Mouse (Mus musculus) mammary gland, adult 2 months (tissue): Measurements from ENCODE around the gene Icam5. TPM values are rescaled to one million over a fixed set of nuclear protein-coding genes. Genes with fewer than 3 reads are reported as not detected.

Experiments
- polyA plus RNA-seq: library from polyadenylated mRNA; depleted of rRNA; stranded (reverse); fragments of >200 nt; gene quantifications from 2 replicates; pipeline ENCODE4 v1.2.3, GENCODE M21; 2012; ENCODE audit warnings: low replicate concordance; rRNA removed

Gene Icam5
- polyA plus RNA-seq: 0.50 and 1.5 TPM in 2 replicates

GRCm38 (mm10) chr9:21031896-21032351, at the start of gene Icam5:
Gene Icam5, plus strand, starts transcription at chr9:21032073.

GRCm38 (mm10) chr9:21002627-21003551, 29.0 kb upstream of the Icam5 start, which contains the start of gene Mrpl4:
Gene Mrpl4, plus strand, starts transcription at chr9:21002738.

GRCm38 (mm10) chr9:21015571-21016130, 16.2 kb upstream of the Icam5 start, which contains the start of gene Icam1:
Gene Icam1, plus strand, starts transcription at chr9:21015985.

GRCm38 (mm10) chr9:21029291-21030054, 2.4 kb upstream of the Icam5 start, which contains the start of gene Icam4:
Gene Icam4, plus strand, starts transcription at chr9:21029373.

GRCm38 (mm10) chr9:21067006-21067684, 35.3 kb downstream of the Icam5 start, which contains the start of gene Zglp1:
Gene Zglp1, minus strand, starts transcription at chr9:21067093.

GRCm38 (mm10) chr9:21073044-21073840, 41.4 kb downstream of the Icam5 start, which contains the start of the genes Gm49373 and Fdx1l:
Gene Gm49373, minus strand, starts transcription at chr9:21073096.
Gene Fdx1l, minus strand, starts transcription at chr9:21073614.

Other genes with a start within 250 kb of the Icam5 start
- 78.0 and 82.3 TPM in 2 replicates for gene Col5a3, start 217.0 kb upstream of the Icam5 start, polyA plus RNA-seq
- not detected in 2 replicates for gene Rdh8, start 213.6 kb upstream of the Icam5 start, polyA plus RNA-seq
- gene A230050P20Rik, start 163.4 kb upstream of the Icam5 start, polyA plus RNA-seq: 84.0 and 147 TPM in 2 replicates
- gene Angptl6, start 152.3 kb upstream of the Icam5 start, polyA plus RNA-seq: 7.2 and 8.4 TPM in 2 replicates
- 50.9 and 110 TPM in 2 replicates for gene Ppan, start 143.9 kb upstream of the Icam5 start, polyA plus RNA-seq
- 83.8 and 108 TPM in 2 replicates for gene Eif3g, start 133.4 kb upstream of the Icam5 start, polyA plus RNA-seq
- 22.5 and 37.3 TPM in 2 replicates for gene Dnmt1, start 72.2 kb upstream of the Icam5 start, polyA plus RNA-seq
- gene S1pr2, start 55.3 kb upstream of the Icam5 start, polyA plus RNA-seq: 16.7 and 18.1 TPM in 2 replicates
- 121 and 137 TPM in 2 replicates for gene Mrpl4, start 29.3 kb upstream of the Icam5 start, polyA plus RNA-seq
- 38.8 and 51.8 TPM in 2 replicates for gene Icam1, start 16.1 kb upstream of the Icam5 start, polyA plus RNA-seq
- gene Icam4, start 2.7 kb upstream of the Icam5 start, polyA plus RNA-seq: 0.84 and 1.0 TPM in 2 replicates
- gene Zglp1, start 35.0 kb downstream of the Icam5 start, polyA plus RNA-seq: not detected in 2 replicates
- 0.12 and 0.17 TPM in 2 replicates for gene Gm49373, start 41.0 kb downstream of the Icam5 start, polyA plus RNA-seq
- 48.8 and 76.4 TPM in 2 replicates for gene Fdx1l, start 41.5 kb downstream of the Icam5 start, polyA plus RNA-seq
- 2.9 and 25.7 TPM in 2 replicates for gene Gm38431, start 59.9 kb downstream of the Icam5 start, polyA plus RNA-seq
- gene Raver1, start 59.9 kb downstream of the Icam5 start, polyA plus RNA-seq: 50.6 and 85.3 TPM in 2 replicates
- gene Tyk2, start 99.2 kb downstream of the Icam5 start, polyA plus RNA-seq: 37.7 and 50.2 TPM in 2 replicates
- gene Cdc37, start 117.9 kb downstream of the Icam5 start, polyA plus RNA-seq: 40.9 and 42.1 TPM in 2 replicates
- 15.3 and 24.3 TPM in 2 replicates for gene Pde4a, start 133.6 kb downstream of the Icam5 start, polyA plus RNA-seq
- gene Keap1, start 207.3 kb downstream of the Icam5 start, polyA plus RNA-seq: 76.5 and 140 TPM in 2 replicates
- 2.3 and 3.1 TPM in 2 replicates for gene S1pr5, start 216.4 kb downstream of the Icam5 start, polyA plus RNA-seq
- 40.1 and 41.1 TPM in 2 replicates for gene Atg4d, start 233.2 kb downstream of the Icam5 start, polyA plus RNA-seq